Mouse (Mus musculus): ENCODE data around the gene Serpine2. TPM values are rescaled to one million over a fixed set of nuclear protein-coding genes. Genes with fewer than 3 reads are reported as not detected.

The Serpine2 gene
- 73.4 TPM for polyA plus RNA-seq (2014; fragmentation: Illumina TruSeq; extraction: RNeasy Lipid Tissue Mini Kit (QIAGEN cat#74804); ENCODE audit: insufficient read depth, low read depth, low replicate concordance)

DNA sequence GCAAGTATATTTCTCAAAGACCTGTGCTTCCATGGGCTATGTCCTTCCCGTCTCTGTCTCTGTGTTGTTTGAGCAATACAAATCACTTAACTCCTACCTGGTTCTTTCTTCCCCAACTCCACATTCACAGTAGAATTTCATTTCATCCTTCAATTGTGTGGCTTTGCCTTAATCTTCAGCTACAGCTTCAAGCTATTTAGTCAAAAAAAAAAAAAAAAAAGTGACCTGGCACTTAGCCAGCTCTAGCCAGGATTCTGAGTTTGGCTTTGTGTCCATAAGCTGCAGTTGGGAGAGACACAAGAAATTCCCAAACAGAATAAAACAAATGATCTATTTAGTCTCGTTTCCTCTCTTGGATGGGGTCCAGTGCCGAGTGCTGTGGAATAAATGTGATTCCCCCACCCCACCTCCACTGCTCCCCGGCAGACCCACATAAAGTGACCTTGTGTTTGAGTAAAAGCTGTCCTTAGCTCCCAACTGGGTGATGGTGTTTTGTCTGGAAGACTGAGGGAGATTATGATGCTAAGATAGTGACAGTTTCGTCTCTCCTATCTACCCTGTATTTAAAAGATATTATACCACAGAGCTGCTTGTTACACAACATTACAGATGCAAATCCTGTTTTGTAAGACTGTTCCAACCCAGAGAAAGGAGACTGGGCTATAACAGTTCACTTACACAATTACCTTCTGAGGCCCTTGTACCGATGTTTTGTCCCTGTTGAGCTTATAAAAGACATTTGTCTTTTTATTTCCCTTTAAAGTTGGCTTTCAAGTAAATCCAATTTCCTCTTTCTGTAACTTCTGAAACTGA, at the start of gene Serpine2:
TSS of gene Serpine2 (minus strand) at position 51 of the 813 bp plus-strand sequence.

DNA sequence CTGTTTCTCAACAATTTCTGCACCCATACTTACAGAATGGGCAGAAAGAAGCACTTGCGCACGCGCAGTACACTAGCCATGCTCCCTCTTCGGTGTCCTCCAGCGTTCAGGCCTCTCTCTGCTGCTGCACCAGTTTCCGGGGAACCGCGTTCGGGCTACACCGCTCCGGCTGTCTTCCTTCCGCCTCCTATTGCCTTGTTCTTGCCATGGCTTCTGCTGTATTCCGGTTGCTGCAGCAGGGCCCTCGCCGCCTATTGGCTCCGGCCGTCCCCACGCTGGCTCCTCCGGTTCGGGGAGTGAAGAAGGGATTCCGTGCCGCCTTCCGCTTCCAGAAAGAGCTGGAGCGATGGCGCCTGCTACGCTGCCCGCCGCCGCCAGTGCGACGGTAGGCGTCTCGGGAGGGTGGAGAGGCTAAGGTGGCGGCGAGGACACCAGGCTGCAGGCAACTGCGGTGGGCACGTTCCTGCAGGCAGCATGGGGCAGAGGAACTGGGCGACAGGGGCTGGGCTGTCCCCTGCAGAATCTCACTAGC, 85.0 kb downstream of the Serpine2 start, which contains the start of the genes Mrpl44 and Wdfy1:
TSS of gene Mrpl44 (plus strand) at position 92 of the 532 bp plus-strand sequence.
TSS of gene Wdfy1 (minus strand) at position 217 of the 532 bp plus-strand sequence.

Other genes with a start within 250 kb of the Serpine2 start
- 5.4 TPM for gene Ap1s3, start 189.2 kb downstream of the Serpine2 start, polyA plus RNA-seq (2014; fragmentation: Illumina TruSeq; extraction: RNeasy Lipid Tissue Mini Kit (QIAGEN cat#74804); ENCODE audit: insufficient read depth, low read depth, low replicate concordance)
- gene Mrpl44, start 85.2 kb downstream of the Serpine2 start, polyA plus RNA-seq (2014; fragmentation: Illumina TruSeq; extraction: RNeasy Lipid Tissue Mini Kit (QIAGEN cat#74804); ENCODE audit: insufficient read depth, low read depth, low replicate concordance), result 24.8 TPM
- 5.8 TPM for gene Wdfy1, start 85.0 kb downstream of the Serpine2 start, polyA plus RNA-seq (2014; fragmentation: Illumina TruSeq; extraction: RNeasy Lipid Tissue Mini Kit (QIAGEN cat#74804); ENCODE audit: insufficient read depth, low read depth, low replicate concordance)

All from lung, adult 10 weeks (tissue).